Comparison of ENCODE assay signal across 14 mouse cellular contexts in genomic region chr16:29942111-29942510, GRCm38 (mm10).
"Had no signal": no experiment of that assay in that cellular context is flagged by ENCODE, and none has a peak within 500 bp of the region (broad histone marks: within the 10 kb centered on the region; RNA-seq: fewer than 3 reads in every experiment).

No protein-coding gene starts in this region.

- H3K4me2 ChIP-seq: kidney, embryonic 15.5 days; liver, embryonic 13.5 days; lung, embryonic 14.5 days; midbrain, embryonic 12.5 days; midbrain, embryonic 15.5 days had no signal

- H3K9ac ChIP-seq: kidney, embryonic 15.5 days; liver, embryonic 13.5 days; lung, embryonic 14.5 days; midbrain, embryonic 12.5 days; midbrain, embryonic 15.5 days had no signal

- H3K36me3 ChIP-seq: kidney, embryonic 15.5 days; liver, embryonic 13.5 days; midbrain, embryonic 12.5 days; midbrain, embryonic 15.5 days had no signal

- ATAC-seq: lung, postnatal 0 days; midbrain, embryonic 15.5 days had no signal

- H3K4me3 ChIP-seq: kidney, embryonic 15.5 days; left cerebral cortex, adult 2 months; liver, embryonic 13.5 days; midbrain, embryonic 12.5 days; midbrain, embryonic 15.5 days had no signal

- H3K27ac ChIP-seq: kidney, embryonic 15.5 days; left cerebral cortex, adult 2 months; liver, embryonic 13.5 days; macrophage; midbrain, embryonic 12.5 days; midbrain, embryonic 15.5 days had no signal

- H3K9me3 ChIP-seq: kidney, embryonic 15.5 days; liver, embryonic 13.5 days; midbrain, embryonic 12.5 days; midbrain, embryonic 15.5 days had no signal

- DNase-seq: kidney, postnatal 10 days; kidney, postnatal 36 days; layer of hippocampus, postnatal 36 days; liver, embryonic 13.5 days; lung, embryonic 14.5 days; thymus, adult 2 months; thymus, postnatal 14 days; thymus, postnatal 4 days had no signal
